Mouse (Mus musculus): ENCODE measurements around the gene Abca3. TPM values are rescaled to one million over a fixed set of nuclear protein-coding genes. Genes with fewer than 3 reads are reported as not detected.
A peak's percentile ranks its signal among the peaks of the same experiment; 100 is the strongest.

The Abca3 gene
- polyA plus RNA-seq (2012) = 23.1 and 41.6 TPM in 2 replicates

DNA sequence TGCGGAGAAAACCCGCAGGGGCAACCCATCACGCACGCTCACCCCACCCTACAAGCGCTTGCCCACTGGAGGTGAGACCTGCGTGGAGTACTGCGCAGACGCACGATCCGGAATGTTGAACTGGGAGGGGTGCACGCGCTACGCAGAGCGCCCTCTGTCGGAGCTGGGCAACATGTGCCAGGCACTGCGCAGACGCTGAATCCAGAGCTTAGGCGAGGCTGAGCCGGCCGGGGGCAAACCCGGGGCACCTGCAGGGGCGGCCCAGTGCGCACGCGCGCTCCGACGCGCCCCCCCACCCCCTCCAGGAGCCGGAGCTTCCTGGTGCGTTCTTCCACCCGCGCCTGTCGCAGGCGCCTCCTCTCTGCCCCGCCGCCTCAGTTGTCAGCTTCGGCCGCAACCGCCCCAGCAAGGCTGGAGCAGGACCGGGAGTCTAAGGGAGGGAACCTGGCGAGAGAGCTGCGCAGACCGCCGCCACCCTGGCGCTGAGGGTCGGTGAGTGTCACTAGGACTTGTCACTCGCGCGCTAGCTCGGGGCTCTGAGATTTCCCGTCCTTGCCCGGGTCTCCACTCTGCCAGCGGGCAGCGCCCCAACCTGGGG lies at the start of gene Abca3:
Gene Abca3, plus strand, starts transcription at position 191 of the 598 bp plus-strand sequence.
- no peak for TF ChIP-seq GATA1 (IDR thresholded peaks at IDR 0.05; ENCODE audit: low read length)

DNA sequence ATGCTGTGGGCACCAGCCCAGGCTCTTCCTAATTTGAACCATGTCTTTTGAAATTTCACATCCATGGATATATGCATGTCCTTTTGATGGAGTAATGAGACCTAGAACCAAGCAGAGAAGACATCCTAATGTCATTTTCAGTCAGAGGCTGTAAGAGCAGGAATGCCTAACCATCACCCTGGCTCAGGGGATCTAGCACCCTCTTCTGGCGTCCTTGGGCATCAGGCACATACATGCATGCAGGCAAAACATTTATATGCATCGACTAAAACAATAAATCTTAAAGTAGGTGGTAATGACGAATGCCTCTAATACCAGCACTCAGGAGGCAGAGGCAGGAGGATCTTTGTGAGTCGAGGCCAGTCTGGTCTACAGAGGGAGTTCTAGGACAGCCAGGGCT lies 44.2 kb upstream of the Abca3 start:
- no peak for TF ChIP-seq GATA1 (IDR thresholded peaks at IDR 0.05; ENCODE audit: low read length)

DNA sequence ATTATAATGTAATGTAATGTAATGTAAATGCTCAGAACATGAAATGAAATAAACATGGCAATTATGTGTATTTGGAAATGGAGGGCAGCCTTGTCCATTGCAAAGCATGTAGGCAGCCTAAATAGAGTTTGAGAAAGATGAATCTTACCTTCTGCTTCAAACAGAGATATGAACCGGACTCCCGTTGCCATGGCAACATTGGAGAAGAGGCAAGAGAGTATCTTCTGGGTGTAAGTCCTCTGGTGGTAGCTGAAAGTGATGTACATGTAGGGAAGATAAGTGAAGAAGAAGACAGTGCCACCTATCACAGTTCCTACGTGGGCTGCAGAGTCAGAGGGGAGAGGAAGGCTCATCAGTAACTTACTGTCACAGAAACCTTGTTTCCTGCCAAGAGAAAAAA lies 30.9 kb upstream of the Abca3 start:
- TF ChIP-seq GATA1 (IDR thresholded peaks at IDR 0.05; ENCODE audit: low read length) = no peak

DNA sequence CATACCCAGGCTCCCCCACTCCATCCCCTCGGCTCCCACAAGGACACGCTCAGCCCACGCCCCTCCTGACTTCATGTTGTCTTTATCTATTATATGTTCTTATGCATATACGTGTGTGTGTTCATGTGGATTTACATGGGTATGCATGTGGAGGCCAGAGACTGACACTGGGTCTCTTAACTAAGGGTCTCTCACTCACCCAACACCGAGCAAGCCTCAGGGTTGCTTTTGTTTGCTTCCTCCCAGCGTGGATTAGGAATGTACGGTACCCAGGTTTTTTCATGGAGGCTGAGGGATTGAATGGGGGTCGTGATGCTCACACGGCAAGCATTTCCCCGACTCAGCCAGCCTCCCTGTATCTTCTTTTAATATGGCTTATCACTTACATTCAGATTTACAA lies 26.7 kb upstream of the Abca3 start:
- TF ChIP-seq GATA1 (IDR thresholded peaks at IDR 0.05; ENCODE audit: low read length) = no peak

DNA sequence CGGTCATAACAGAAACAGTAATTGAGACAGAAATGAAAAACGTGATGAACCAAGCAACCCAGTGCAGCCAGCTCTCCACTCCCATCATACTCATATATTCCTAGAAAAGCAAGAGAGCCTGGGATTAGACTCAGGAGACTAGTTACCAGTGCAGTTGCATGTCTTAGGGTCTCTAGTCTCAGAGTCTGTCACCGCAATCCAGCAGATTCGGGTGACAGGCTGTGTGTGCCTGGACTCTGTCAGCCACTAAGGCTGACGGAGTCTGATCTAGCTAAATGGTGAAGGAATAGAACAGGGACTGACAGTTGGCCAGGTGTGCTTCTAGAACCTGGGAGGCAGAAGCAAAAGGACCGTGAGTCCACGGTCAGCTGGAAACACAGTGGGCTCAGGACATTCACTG lies 24.1 kb upstream of the Abca3 start:
- TF ChIP-seq GATA1 (IDR thresholded peaks at IDR 0.05; ENCODE audit: low read length) = no peak

DNA sequence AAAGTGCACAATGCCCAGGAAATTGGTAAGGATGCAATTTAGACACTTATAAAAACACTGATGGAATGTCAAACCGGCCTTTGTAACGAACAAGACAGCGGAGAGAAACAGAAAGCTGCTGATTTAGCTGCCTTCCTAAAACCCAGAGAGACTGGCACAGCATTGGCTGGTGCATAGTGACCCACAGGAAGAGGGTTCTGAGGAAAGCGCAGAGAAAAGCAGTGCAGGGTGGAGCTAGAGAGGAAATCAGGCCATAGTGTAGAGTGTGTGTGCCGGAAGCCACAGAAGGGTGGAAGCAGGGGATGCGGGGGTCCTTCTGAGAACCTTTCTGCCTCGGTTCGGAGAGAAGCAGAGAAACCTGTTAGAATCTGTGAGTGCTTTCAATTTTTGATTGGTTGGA lies 7.1 kb upstream of the Abca3 start:
- no peak for TF ChIP-seq GATA1 (IDR thresholded peaks at IDR 0.05; ENCODE audit: low read length)

DNA sequence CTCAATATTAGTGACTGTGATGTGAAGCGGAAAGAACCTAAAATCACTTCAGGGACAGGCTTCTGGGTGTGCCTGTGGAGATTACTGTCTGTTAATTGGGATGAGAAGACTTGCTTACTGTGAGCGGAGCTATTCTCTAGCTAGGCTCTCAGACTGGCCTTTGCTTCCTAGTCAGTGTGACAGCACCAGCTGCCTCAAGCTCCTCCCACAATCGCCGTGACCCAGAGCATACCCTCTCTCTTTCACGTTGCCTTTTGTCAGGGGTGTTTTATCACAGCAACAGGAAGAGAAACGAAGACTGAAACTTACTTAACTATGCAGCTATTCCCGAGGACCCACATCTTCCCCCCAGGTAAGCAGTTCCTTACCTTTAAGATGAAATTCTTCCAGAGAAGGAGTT lies 4.9 kb upstream of the Abca3 start:
- TF ChIP-seq GATA1 (IDR thresholded peaks at IDR 0.05; ENCODE audit: low read length) = no peak

DNA sequence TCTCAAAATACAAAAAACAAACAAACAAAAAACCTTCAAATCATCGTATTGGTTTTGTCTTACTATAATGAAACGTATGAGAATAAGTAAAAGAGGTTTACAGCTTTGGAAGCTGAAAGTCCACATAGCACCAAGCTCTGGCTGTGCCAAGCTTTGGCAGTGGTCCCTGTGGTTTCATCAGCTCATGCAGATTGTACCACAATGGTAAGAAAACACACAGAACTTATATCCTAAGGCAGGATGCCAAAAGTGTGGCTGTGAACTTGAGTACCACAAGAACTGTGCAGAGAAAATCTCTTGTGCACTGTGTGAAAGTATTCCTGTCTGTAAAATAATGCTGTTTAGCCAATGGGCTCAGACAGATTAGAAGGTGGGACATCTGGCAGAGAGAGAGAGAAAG lies 2.6 kb upstream of the Abca3 start:
- no peak for TF ChIP-seq GATA1 (IDR thresholded peaks at IDR 0.05; ENCODE audit: low read length)

DNA sequence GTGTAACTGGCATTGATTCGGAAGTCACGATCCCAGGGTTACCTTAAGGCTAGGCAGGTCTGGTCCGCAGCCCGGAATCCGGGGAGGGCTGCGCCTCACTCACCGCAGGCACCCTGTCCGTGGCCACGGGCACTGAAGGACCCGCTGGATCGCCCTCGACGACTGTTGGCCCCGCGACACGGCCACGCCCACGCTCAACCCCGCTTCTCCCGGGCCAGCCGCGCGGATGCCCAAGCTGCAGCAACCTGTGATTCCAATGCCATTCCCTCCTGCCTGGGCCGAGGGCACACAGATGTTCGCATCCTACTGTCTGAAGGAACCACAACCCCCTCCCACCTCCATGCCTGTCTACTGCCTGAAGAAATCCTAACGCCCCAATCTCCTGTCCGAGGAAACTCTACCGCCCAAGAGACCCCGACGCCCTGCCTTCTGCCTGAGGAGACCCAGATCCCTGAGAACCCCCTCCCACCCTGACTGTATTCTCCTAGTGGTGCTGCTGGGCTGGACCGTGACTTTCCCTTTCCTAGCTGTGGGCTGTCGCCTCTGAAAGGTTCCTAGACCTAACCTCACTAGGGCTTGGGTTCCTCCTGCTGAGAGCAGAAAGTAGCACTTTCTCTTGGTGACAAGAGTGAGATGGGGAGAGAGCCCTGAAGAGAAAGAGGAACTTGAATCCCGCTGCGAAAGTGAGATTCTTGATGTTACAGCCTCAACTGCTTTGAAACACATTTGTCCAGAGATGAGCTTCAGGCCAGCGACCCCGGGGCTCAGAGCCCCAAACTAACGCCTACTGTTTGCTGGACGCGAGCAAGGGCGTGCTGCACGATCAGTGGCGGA lies 607 bp upstream of the Abca3 start, which contains the start of gene Abca17:
Gene Abca17, minus strand, starts transcription at position 143 of the 834 bp plus-strand sequence.
- no peak for TF ChIP-seq GATA1 (IDR thresholded peaks at IDR 0.05; ENCODE audit: low read length)

DNA sequence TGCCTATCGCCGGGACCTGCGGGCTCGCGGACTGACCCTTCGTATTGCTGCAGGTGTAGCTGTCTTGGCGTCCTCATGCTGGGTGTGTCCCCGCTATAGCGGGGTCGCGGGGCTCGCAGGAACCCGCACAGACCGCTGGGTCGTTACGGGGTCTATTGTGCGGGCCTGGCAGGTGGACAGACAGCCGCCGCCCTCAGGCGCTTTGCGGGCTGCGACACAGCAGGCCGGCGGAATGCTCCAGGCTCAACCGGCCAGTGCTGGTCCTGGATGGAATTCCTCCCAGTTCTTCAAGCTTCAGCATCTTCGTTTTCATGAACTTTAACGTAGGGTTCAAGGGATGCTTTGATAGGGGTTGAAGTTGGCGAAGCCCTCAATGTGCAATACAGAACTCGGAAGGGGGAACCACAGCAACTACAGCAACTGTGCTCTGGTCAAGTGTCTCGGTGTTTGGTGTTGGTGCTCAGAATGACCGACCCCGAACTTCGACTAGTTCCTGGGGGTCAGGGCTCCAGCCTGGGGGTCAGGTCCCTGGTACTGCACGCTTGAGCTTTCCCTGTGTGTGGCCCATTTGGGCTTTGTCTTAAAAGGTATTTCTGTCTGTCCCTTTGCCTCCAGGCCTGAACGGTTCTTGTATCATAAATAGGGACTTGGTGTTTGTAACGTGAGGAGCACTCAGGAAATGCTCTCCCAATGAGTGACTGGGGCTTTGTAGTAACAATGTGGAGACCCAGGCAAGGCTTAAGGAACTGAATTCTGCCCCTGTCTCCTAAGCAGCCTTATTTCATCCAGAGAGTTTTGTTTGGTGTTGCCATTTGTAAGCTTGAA lies 832 bp downstream of the Abca3 start:
- TF ChIP-seq GATA1 (IDR thresholded peaks at IDR 0.05; ENCODE audit: low read length) = no peak

DNA sequence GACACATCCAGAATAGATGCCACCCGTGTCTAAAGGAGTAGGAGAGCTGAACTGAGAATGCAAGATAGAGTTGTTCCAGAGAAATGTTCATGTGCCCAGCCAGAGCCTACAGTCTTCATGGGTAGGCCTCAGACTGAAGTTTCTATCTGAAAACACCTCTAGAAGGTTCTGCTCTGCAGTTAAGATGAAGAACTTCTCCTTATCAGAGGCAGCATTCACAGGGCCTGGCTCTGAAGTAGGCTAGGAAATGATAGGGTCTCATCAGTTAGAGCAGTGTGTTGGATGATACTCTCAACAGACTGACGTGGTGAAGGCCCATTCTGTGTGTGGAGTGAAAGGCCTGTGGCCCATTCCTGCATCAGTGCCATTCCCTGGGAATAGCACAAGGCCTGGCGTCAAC lies 2.2 kb downstream of the Abca3 start:
- peak; percentile 6 for TF ChIP-seq GATA1 (IDR thresholded peaks at IDR 0.05; ENCODE audit: low read length)

DNA sequence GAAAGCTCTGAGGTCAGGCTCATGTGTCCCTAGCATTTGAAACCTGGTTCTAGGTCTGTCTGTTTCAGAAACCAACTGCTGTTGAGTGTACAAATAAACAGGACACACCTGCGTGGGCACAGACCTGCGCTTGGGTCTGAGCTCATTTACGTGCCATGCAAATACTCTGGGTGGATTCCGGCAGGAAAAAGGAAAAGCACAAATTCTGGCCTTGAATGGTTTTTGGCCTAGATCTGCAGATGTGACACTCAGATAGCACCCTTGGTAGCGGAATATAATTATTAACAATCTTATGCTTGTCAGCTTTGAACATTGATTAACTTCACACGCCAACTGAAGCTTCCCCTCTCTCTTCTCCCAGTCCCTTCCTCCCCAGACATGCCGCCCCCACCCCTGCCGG lies 3.5 kb downstream of the Abca3 start:
- no peak for TF ChIP-seq GATA1 (IDR thresholded peaks at IDR 0.05; ENCODE audit: low read length)

DNA sequence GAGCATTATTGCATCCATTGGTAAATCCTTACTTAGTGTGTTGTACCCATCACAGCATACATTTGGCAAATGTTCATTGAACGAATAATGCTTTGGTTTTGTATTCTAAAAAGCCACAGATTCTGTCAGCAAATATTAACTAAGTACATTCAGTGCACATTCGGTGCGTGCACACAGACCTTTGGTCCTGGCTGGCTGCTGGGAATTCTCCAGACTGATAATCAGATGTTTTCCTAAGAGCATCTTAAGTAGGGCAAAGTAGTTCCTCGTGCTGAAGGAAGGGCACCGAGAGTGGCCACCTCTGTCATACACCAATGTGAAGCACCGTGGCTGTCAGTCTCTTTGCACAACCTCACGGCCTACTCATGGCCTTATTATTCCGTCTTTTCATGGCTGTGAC lies 7.3 kb downstream of the Abca3 start:
- no peak for TF ChIP-seq GATA1 (IDR thresholded peaks at IDR 0.05; ENCODE audit: low read length)

DNA sequence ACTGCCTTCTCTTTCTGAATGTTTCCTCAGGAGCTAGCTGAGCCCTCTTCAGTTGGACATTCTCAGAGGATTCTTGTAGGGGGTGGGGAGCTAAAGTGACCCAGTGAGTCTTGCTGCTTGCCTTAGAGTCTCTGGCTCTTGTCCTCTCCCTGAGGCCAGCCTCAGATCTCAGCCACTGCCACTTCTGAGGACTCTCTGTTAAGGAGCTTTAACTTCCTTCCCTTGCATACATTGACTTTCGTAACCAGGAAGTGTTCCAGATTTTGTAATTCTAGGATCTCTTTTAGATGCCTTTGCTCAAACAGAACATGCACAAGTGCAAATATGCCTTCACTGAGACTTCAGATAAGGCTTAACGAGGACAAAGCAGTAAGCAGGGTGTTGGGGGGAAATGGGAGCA lies 8.2 kb downstream of the Abca3 start:
- TF ChIP-seq GATA1 (IDR thresholded peaks at IDR 0.05; ENCODE audit: low read length) = no peak

DNA sequence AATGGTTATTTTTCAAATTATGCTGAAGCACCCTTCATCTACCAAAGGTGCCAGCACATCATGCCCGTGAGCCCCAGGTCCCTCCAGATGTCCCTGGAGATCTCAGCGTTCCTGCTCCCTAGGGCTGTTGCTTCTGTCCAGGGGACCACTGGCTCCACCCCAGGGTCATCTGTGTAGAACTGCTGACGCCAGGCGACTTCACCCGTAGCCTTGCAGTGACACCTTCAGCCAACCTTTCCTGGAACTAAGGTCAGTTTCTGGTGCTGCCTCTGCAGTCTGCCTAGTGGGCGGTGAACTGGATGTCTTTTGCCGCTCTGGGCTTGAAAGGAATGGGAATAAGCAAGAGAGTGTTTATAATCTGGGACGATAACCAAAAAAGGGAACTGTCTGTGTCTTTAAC lies 9.1 kb downstream of the Abca3 start:
- no peak for TF ChIP-seq GATA1 (IDR thresholded peaks at IDR 0.05; ENCODE audit: low read length)

DNA sequence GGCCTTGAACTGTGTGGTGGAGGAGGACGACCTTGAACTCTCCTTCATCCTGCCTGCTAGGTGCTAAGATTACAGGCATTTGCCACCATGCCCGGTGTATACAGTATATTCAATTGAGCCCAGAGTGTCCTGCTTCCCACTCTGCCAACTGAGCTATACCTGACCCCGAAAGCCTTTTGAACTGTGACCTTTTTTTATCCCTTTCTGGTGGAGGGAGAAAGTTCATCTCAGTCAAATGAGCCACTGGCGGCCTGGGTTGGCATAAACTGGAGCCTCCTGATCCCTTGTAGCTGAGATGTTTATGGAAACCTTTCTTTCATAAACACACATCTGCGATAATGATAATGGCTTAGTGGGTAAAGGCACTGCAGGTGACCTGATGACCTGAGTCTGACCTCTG lies 9.5 kb downstream of the Abca3 start:
- TF ChIP-seq GATA1 (IDR thresholded peaks at IDR 0.05; ENCODE audit: low read length) = no peak

Data from G1E-ER4 (cell line).